Mouse (Mus musculus): ENCODE measurements around the gene Pidd1. TPM values are rescaled to one million over a fixed set of nuclear protein-coding genes. Genes with fewer than 3 reads are reported as not detected.
"Not testable (repeated sequence)": the region's sequence is repeated elsewhere in the genome, so short reads cannot be mapped to it uniquely, and the experiment has no call there.

Pidd1 gene
- polyA plus RNA-seq, 1 experiment, result 39.6 TPM

DNA sequence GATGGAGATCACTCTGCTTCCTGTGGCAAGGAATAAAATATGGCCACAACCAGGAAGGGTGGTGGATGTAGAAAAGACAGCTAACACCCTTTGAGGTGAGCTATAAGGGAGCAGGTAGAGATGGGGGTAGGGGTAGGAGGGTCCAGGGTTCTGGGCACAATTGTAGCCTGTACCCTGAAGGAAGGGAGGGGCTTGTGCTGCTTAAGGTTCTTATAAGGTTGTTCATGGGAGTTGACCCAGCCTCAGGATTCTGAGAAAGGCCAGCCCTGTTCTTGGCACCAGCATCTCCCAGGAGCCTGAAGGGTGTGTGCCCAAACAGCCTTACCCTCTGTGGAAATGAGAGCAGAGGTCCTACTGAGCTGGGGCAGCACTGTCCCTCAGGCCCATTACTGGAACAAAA lies 8.1 kb upstream of the Pidd1 start:
- peaks cover 7% of the 10 kb centered on the region; the same call in 1 of the 2 replicates for H3K4me1 ChIP-seq (ENCODE audit: control insufficient read depth, insufficient read depth, low read length)
- no peak overlapping the region for H3K27ac ChIP-seq (ENCODE audit: control insufficient read depth, insufficient read depth, low read depth, low read length, poor library complexity)
- no peak overlapping the region for H3K4me3 ChIP-seq (replicated peaks; ENCODE audit: control insufficient read depth, low read depth, low read length)
- TF ChIP-seq CTCF (IDR thresholded peaks at IDR 0.05; ENCODE audit: control insufficient read depth, insufficient read depth, low read length) (no peak), POLR2A (IDR thresholded peaks at IDR 0.05; ENCODE audit: borderline replicate concordance, control insufficient read depth, low read depth, low read length) (no peak)

DNA sequence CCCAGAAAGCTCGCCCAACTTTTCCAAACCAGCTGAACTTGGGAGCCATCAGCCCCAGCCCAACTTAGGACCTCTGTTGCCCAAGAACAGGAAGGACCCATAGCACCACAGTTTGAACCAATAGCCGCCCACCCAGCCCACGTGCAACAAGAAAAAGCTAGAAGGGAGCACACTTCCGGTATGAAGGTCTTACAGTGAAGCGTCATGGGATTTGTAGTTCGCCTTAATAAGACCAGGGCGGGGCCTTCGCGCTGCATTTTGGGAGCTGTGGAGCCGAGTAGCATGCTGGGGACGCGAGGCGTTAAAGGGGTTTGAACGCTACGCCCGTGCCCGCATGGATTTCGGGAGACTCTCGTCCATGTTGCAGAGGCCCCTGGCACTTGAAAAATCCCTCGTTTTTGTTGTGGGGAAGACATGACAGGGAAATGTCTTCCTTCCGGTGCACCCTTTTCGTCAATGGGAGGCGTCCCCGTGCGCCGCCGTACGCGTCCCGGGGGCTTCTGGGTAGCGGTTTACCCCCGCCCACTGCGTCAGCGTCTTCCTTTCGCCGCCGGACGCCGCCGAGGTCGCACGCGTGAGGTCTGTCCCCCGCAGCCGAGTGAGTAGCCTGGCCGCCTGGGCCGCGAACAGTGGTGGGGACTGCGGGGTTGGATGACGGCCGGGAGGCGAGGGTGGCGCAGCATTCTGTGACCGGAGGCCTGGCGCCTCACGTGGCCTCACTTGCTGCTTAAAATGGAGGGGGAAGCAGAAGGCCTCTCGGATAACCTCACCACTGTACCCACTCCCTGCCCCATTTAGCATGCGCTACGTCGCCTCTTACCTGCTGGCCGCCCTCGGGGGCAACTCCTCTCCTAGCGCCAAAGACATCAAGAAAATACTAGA lies 3.5 kb upstream of the Pidd1 start, which contains the start of gene Rplp2:
Gene Rplp2, plus strand, starts transcription at position 261 of the 882 bp plus-strand sequence.
- Histone ChIP-seq H3K27ac (ENCODE audit: control insufficient read depth, insufficient read depth, low read depth, low read length, poor library complexity) (peak within 1 kb of the TSS; percentile 76), H3K4me1 (ENCODE audit: control insufficient read depth, insufficient read depth, low read length) (peaks cover 2% of the 10 kb centered on the region; the same call in 1 of the 2 replicates), H3K4me3 (replicated peaks; ENCODE audit: control insufficient read depth, low read depth, low read length) (peak within 1 kb of the TSS; percentile 94)
- TF ChIP-seq POLR2A (IDR thresholded peaks at IDR 0.05; ENCODE audit: borderline replicate concordance, control insufficient read depth, low read depth, low read length) (peak; percentile 93; the same call in 1 of the 2 replicates), CTCF (IDR thresholded peaks at IDR 0.05; ENCODE audit: control insufficient read depth, insufficient read depth, low read length) (no peak)
- under 1% methylated on average over 63 of the region's 63 CpGs for WGBS

DNA sequence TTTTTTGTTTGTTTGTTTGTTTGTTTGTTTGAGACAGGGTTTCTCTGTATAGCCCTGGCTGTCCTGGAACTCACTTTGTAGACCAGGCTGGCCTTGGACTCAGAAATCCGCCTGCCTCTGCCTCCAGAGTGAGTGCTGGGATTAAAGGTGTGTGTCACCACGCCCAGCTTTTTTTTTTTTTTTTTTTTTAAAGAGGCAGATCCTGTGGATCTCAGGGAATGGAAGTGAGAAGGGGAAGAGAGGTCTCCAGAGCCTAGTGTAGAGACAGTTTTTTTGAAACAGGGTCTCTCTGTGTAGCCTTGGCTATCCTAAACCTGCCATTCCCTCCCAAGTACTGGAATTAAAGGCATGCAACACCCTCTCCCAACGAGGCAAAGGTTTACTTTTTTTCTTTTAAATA lies 2.5 kb upstream of the Pidd1 start:
- H3K4me1 ChIP-seq (ENCODE audit: control insufficient read depth, insufficient read depth, low read length); H3K4me3 ChIP-seq (replicated peaks; ENCODE audit: control insufficient read depth, low read depth, low read length); H3K27ac ChIP-seq (ENCODE audit: control insufficient read depth, insufficient read depth, low read depth, low read length, poor library complexity): not testable (repeated sequence)
- WGBS, result 74% methylated on average over 3 of the region's 3 CpGs

DNA sequence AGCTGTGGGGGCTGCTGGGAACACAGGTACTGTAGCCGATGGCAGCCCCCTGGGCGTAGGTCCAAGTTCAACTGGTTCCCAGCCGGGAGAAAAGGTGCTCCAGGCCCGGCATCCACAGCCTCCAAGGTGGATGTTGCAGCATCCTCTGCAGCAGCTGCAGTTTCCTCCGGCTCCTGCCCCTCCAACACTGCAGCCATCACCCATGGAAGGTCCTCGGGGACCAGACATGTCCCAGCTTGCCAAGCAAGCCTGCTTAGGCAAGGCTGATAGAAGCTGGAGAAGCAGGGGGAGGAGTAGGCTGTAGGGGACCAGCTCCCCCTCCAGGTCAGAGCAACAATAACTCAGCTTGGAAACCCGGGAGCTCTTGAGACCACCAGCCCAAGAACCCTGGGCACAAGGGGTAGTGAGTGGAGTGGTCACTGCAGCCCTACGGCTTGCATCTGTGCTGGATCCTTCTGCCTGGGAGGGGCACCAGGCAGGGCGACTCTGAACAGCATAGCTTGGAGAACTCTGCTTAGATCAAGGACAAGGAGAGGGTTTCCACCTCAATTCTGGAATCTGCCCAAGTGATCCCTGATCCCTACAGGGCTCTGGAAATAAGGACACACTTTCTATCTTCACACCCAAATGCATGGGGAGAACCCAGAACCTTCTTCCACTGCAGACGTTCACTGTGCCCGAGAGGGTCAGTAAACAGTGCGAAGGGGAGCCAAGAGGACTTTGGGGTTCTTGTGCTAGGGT lies 574 bp downstream of the Pidd1 start:
- WGBS, result 11% methylated on average over 12 of the region's 12 CpGs
- Histone ChIP-seq H3K4me1 (ENCODE audit: control insufficient read depth, insufficient read depth, low read length) (peaks cover 2% of the 10 kb centered on the region; the same call in 1 of the 2 replicates), H3K27ac (ENCODE audit: control insufficient read depth, insufficient read depth, low read depth, low read length, poor library complexity) (0 out of 2 replicates have a peak overlapping the region, but pooled peaks have one; percentile 13), H3K4me3 (replicated peaks; ENCODE audit: control insufficient read depth, low read depth, low read length) (peak overlapping the region; percentile 71)
- TF ChIP-seq POLR2A (IDR thresholded peaks at IDR 0.05; ENCODE audit: borderline replicate concordance, control insufficient read depth, low read depth, low read length) (no peak), CTCF (IDR thresholded peaks at IDR 0.05; ENCODE audit: control insufficient read depth, insufficient read depth, low read length) (peak; percentile 47; the same call in 1 of the 2 replicates)

- 92% methylated on average over 13 of the region's 13 CpGs for WGBS
- Histone ChIP-seq H3K27ac (ENCODE audit: control insufficient read depth, insufficient read depth, low read depth, low read length, poor library complexity) (no peak overlapping the region), H3K4me1 (ENCODE audit: control insufficient read depth, insufficient read depth, low read length) (peaks cover 2% of the 10 kb centered on the region; the same call in 1 of the 2 replicates), H3K4me3 (replicated peaks; ENCODE audit: control insufficient read depth, low read depth, low read length) (peak overlapping the region; percentile 71)
- TF ChIP-seq CTCF (IDR thresholded peaks at IDR 0.05; ENCODE audit: control insufficient read depth, insufficient read depth, low read length), result no peak
These were observed 1.6 kb downstream of the Pidd1 start for GRCm38 (mm10) chr7:141442199-141442598.

GRCm38 (mm10) chr7:141441460-141441859 lies 2.4 kb downstream of the Pidd1 start:
- Histone ChIP-seq H3K4me1 (ENCODE audit: control insufficient read depth, insufficient read depth, low read length) (peaks cover 2% of the 10 kb centered on the region; the same call in 1 of the 2 replicates), H3K27ac (ENCODE audit: control insufficient read depth, insufficient read depth, low read depth, low read length, poor library complexity) (no peak overlapping the region), H3K4me3 (replicated peaks; ENCODE audit: control insufficient read depth, low read depth, low read length) (no peak overlapping the region)
- WGBS, result 95% methylated on average over 9 of the region's 9 CpGs
- TF ChIP-seq CTCF (IDR thresholded peaks at IDR 0.05; ENCODE audit: control insufficient read depth, insufficient read depth, low read length), result no peak
- TF ChIP-seq POLR2A (IDR thresholded peaks at IDR 0.05; ENCODE audit: borderline replicate concordance, control insufficient read depth, low read depth, low read length), result no peak

DNA sequence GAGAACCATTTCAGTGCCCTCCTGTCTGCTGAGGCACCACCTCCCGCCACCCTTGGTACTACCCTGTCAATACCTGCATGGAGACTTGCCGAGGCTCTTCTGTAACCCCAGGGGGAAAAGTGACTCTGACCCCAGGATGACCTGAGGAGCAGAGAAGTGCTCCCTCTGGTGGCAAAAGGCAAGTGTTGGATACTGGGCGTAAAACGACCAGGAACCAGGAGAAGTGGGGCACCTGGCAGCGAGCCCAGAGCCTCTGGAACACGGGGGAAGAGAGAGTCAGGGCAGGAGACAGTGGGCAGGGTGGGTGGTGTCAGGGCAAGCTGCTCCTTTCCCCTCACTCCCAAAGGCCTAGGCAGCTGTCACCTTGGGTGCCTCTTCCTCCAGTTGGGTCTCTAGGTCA lies 3.2 kb downstream of the Pidd1 start:
- no peak overlapping the region for H3K4me3 ChIP-seq (replicated peaks; ENCODE audit: control insufficient read depth, low read depth, low read length)
- no peak overlapping the region for H3K27ac ChIP-seq (ENCODE audit: control insufficient read depth, insufficient read depth, low read depth, low read length, poor library complexity)
- H3K4me1 ChIP-seq (ENCODE audit: control insufficient read depth, insufficient read depth, low read length), result peaks cover 5% of the 10 kb centered on the region
- peak; percentile 77 for TF ChIP-seq CTCF (IDR thresholded peaks at IDR 0.05; ENCODE audit: control insufficient read depth, insufficient read depth, low read length)
- no peak for TF ChIP-seq POLR2A (IDR thresholded peaks at IDR 0.05; ENCODE audit: borderline replicate concordance, control insufficient read depth, low read depth, low read length)
- WGBS, result 27% methylated on average over 6 of the region's 6 CpGs

DNA sequence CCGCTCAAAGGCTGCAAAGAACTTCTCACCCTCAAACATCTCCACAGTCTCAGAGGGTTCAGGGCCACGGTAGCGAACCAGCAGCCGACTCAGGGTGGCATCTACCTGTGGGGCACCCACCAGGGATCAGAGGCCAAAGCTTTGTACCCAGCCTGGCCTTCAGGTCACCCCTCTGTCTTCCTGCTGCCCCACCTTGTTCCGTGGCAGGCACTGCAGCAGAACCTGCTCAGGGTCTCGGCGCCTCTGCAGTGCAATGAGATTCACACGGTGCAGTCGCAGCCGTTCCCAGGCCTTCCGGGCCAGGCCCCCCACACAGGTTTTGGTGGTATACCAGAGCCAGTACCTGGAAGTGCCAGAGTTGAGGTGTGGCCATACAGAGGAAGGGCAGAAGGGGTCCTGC lies 4.0 kb downstream of the Pidd1 start:
- H3K4me3 ChIP-seq (replicated peaks; ENCODE audit: control insufficient read depth, low read depth, low read length), result no peak overlapping the region

More for the DNA sequence above, 4.0 kb downstream of the Pidd1 start:
- peaks cover 5% of the 10 kb centered on the region for H3K4me1 ChIP-seq (ENCODE audit: control insufficient read depth, insufficient read depth, low read length)
- TF ChIP-seq POLR2A (IDR thresholded peaks at IDR 0.05; ENCODE audit: borderline replicate concordance, control insufficient read depth, low read depth, low read length), result no peak
- no peak overlapping the region for H3K27ac ChIP-seq (ENCODE audit: control insufficient read depth, insufficient read depth, low read depth, low read length, poor library complexity)
- 96% methylated on average over 11 of the region's 11 CpGs for WGBS

All from bone marrow, adult 2 months (tissue).